Mouse (Mus musculus) liver, adult (tissue): ENCODE measurements at regions not wholly inside any gene's neighbourhood (a gene's known extent, or its start where the extent isn't known, plus 50 kb on each side); places are given as distances from the start of the nearest gene placed in this dataset.

Experiments used
- GATA4 ChIP-seq: IDR thresholded peaks from 2 replicates; pipeline ENCODE4 v1.6.1; 2014; ENCODE audit warnings: mild to moderate bottlenecking, low read length; ENCODE audit not compliant: insufficient replicate concordance

DNA sequence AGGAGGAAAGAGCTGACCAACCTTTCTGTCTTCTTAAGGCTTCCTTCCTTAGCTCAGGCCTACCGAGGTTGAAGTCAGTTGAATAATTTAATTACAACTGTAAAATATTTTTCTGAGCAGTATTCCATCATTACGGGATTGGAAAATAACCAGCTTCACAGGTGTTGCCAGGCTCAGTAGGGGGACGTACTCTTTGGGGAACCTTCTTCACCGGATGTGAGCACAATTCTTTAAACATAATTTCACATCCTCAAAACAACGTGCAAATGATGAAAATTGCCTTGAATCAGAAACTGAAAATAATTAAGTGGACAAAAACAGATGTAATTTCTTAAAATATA is 515.9 kb downstream of the Tns3 start:
- no peak for TF ChIP-seq GATA4

DNA sequence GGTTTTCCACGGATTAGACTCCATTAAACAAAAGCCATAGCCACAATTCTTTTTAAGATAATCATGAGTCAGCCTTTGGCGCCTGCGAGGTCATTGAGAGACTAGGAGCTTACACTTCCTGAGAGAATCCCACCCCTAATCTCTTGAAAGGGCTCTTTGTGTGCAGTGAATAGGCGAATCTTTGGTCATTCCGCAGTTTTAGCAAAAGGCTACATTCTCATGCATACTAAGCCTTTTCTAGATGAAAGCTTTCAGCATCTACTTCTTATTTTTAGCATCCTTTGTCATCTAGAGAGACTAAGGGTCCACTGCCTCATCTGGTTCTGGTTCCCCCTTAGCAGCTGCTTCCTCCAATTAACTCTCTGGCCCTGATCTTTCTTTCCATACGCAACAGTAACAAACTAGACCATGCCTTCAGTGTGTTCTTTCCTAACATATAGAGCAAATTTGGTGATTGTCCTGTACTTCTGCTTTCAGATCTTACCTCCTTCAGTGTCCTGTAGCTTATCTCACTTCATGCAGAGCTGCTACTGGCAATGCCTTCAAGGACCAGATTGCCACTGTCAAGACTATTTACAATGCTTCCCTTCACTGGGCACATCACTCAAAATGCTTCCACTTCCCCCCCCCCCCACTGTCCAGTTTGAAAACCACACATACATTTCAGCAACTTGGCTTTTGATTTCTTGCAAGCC is 516.4 kb downstream of the Tns3 start:
- TF ChIP-seq GATA4: no peak

GRCm38 (mm10) chr11:8137366-8137765 is 527.0 kb downstream of the Tns3 start:
- TF ChIP-seq GATA4: no peak

DNA sequence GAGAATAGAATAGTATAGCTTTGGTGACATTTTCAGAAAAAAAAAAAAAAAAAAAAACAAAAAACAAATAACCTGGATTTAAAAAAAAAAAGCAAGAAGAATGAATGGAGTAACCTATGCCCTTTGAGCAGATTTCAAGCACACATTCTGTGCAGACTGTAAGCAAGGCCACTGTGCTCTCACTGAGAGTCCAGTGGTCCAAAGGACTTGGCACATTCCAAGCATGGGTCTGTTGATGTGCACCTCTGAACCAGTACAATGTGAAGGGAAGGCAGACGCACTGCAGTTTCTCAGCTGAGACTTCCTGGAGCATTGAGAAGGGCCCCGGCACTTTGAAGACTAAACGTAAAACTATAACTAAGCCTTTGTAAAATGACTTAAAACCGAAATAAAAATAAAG is 527.7 kb downstream of the Tns3 start:
- TF ChIP-seq GATA4: no peak

DNA sequence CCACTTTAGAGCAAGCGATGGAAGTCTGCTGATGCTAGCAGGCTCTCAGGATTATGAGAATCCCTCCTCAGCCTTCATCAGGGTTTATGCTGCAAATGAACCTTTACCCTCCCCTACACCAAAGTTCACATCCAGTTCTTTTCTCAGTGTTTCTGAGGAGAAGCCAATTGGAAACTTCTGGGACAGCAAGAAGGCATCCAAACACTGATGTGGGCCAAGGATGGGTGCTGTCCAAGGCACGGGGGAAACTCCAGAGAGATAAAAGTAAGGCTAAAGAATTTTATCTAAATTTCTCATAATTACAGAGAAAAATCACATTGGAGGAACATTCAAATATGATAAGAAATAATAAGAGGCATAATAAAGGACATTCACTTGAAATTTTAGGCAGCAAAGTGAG is 555.0 kb downstream of the Tns3 start:
- TF ChIP-seq GATA4: peak; percentile 22; the same call in 1 of the 2 replicates

DNA sequence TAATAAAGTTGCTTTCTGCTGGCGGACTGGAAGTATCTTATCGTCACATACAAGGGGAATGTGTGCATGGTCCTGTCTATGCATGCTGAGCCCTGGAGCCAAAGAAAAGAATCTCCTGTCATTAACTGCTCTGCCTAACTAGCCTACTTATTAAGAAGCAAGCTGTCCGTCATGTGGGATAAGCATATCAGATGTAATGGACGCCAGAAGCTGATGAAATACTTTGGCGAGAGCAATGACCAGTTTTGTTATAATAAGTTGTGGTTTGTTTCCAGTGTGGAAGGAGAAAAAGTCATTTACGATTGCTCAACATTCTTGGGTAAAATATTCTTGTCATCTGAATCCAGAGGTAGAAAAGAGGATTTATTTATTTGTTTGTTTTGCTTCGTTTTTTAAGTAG is 563.2 kb downstream of the Tns3 start:
- no peak for TF ChIP-seq GATA4

GRCm38 (mm10) chr11:8084328-8084727 is 580.0 kb downstream of the Tns3 start:
- no peak for TF ChIP-seq GATA4

DNA sequence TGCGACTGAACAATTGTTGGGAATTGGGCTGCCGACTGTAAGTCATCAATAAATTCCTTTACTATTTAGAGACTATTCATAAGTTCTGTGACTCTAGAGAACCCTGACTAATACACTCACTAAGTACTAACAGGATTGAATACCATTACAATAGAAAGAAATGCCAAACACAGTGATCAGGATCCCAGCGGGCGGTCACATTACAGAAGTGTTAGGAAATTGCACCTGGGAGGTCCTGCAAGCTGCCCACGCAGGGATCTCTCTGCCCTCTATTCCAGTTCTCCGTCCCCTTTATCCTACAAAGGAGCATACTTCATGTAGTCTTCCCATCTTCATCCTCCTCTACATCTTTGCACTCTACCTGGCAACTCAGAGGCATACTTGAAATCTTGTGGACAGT is 581.5 kb downstream of the Tns3 start:
- TF ChIP-seq GATA4: no peak

- TF ChIP-seq GATA4: no peak
Observed at GRCm38 (mm10) chr11:8073321-8073720, 591.0 kb downstream of the Tns3 start.

DNA sequence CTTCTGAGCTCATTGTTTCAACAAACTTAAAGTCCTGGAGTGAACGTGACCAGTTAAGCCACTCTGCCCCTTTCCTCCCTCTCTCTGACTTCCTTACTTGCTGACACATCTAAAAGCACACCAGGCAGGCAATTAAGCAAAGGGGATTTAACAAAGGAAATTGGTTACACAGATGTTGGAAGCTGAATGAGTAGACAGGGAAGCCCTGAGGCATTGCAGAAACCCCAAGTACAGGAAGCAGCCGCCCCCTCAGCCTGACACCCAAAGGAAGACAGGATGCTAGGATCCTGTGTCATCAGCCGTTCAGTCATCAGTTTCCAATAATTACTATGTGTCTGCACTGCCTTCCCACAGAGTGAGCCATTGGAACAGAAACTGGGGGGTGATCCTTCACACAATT is 595.5 kb downstream of the Tns3 start:
- TF ChIP-seq GATA4: no peak

DNA sequence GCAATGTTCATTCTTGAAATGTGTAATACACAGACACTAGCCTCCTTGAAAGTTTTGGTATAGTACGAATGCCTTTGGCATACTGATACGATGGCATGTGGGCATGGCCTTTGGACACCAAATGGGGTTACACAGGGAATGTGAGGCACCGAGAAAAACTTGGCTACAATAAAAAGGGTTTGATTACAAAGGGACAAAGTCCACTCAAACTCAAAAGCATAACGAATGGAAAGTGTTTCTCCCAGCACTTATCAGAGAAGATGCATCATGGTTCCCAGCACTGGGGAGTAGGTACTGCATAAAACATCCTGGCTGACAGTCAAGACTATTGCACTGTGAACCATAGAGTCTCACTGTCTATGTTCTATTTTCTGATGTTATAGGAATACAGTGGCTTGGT is 597.0 kb downstream of the Tns3 start:
- peak; percentile 11; the same call in 1 of the 2 replicates for TF ChIP-seq GATA4

GRCm38 (mm10) chr11:8065811-8066210 is 598.5 kb downstream of the Tns3 start:
- no peak for TF ChIP-seq GATA4

GRCm38 (mm10) chr11:8065086-8065485 is 599.2 kb downstream of the Tns3 start:
- TF ChIP-seq GATA4: no peak

DNA sequence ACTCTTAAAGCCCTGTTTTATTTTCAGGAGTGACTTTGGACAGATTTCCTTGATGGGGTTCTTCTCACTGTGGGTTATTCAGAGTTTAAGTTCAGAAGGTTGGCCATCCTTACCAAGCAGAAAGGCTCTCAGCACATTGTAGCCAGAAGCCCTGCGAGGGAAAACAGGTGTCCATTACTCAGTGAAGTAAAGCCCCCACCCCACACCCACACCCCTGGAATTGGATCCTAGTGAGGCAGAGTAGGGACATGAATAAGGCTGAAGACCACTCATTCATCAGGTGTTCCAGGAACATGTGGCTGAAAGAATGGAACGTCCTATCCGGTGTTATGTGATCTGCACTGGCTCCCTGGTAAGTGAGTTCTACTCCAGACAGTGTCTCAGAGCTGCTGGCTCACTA is 602.3 kb downstream of the Tns3 start:
- TF ChIP-seq GATA4: no peak

DNA sequence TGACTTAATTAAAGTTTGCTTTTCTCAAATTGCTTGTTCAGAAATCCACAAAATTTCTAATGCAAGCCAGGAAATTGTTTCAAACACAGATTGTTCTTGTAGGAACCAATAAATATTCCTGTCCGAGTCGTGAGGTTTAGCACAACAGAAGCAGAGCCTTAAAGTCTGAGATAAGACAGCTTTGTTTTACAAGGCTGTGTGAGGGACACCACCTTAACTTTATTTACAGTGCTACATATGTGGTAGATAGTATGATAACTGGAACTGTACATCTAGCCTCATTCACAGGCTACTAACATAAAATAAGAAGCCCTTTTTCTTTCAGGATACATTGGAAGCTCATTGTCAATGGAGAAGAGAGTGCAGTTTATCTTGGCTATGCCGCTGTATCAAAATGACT is 602.8 kb downstream of the Tns3 start:
- TF ChIP-seq GATA4: no peak

DNA sequence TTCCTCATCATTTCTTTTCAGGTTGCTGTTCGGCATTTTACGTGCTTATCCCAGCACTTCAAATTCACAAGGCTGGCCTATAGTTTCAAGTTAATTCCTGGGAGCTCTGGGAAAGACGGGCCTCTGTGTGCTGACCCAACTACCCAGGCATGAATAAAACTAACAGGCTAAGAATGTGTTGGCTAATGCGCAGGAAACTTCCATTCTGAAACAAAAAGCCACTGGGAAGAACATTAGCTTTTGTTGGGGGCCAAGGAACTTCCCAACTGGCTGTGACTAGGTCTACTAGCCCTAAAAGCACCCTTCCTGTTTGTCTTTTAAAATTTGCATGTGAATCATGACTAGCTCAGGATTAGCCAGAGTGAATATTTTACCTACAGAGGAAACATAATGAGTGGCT is 612.8 kb downstream of the Tns3 start:
- TF ChIP-seq GATA4: no peak

- no peak for TF ChIP-seq GATA4
Observed at GRCm38 (mm10) chr11:8045086-8045485, 619.2 kb downstream of the Tns3 start.

DNA sequence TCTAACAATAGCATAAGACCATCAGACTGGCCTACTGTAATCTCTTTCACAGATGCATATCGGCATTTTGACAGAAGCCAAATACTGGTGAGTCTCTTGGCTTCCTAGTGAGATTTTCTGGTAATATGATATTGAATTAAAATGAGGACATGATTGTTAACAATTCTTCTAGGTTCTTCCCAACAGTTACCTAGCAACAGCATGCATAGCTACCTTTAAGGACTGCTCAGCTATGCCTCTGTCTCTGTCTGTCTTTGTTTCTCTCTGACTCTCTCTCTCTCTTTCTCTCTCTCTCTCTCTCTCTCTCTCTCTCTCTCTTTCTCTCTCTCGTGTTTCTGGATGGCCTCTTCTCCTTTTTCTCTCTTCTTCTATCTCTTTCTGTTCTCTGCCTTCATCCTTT is 634.2 kb downstream of the Tns3 start:
- no peak for TF ChIP-seq GATA4

GRCm38 (mm10) chr11:8007801-8008200 is 656.5 kb downstream of the Tns3 start:
- TF ChIP-seq GATA4: no peak
